Mouse (Mus musculus) thymus, adult 2 months (tissue): ENCODE measurements around the gene Agps. TPM values are rescaled to one million over a fixed set of nuclear protein-coding genes. Genes with fewer than 3 reads are reported as not detected.

Experiments used
- DNase-seq: peaks from one replicate; pipeline ENCODE4 v3.0.0; 2021
- H3K27ac ChIP-seq: fragments of 200-500 bp; 2 replicates; pipeline ENCODE4 v1.5.1; 2012; ENCODE audit warnings: low read length, control low read depth; ENCODE audit not compliant: control insufficient read depth, insufficient read depth
- H3K27me3 ChIP-seq: fragments of 200-500 bp; 2 replicates; pipeline ENCODE4 v1.6.1; 2012; ENCODE audit warnings: mild to moderate bottlenecking, low read length, moderate library complexity, mixed read lengths; ENCODE audit not compliant: control insufficient read depth, insufficient read depth
- H3K36me3 ChIP-seq: fragments of 200-500 bp; 2 replicates; pipeline ENCODE4 v1.6.1; 2012; ENCODE audit warnings: mild to moderate bottlenecking, low read length, moderate library complexity; ENCODE audit not compliant: control insufficient read depth, insufficient read depth
- H3K4me1 ChIP-seq: fragments of 200-500 bp; replicated peaks from 2 replicates; pipeline ENCODE4 v1.6.1; 2012; ENCODE audit warnings: low read length; ENCODE audit not compliant: control insufficient read depth, insufficient read depth
- H3K4me3 ChIP-seq: fragments of 200-500 bp; 2 replicates; pipeline ENCODE4 v1.5.1; 2012; ENCODE audit warnings: mild to moderate bottlenecking, low read length, control low read depth, moderate library complexity; ENCODE audit not compliant: control insufficient read depth, insufficient read depth
- CTCF ChIP-seq: fragments of 200-500 bp; IDR thresholded peaks from 2 replicates; pipeline ENCODE4 v1.5.1; 2012; ENCODE audit warnings: mild to moderate bottlenecking, control low read depth, low read length, moderate library complexity, borderline replicate concordance; ENCODE audit not compliant: control insufficient read depth, poor library complexity, insufficient read depth; ENCODE audit errors: extremely low read depth
- POLR2A ChIP-seq: fragments of 200-500 bp; IDR thresholded peaks from 2 replicates; pipeline ENCODE4 v1.6.1; 2012; ENCODE audit warnings: mild to moderate bottlenecking, low read length, control low read depth, moderate library complexity; ENCODE audit not compliant: control insufficient read depth, poor library complexity, insufficient read depth; ENCODE audit errors: extremely low read depth
- WGBS: fragments of 180-500 bp; shearing (Covaris S2); methylation state at CpG from one replicate; pipeline ENCODE4 v1.1.7; 2018; 5-methylcytosine and 5-hydroxymethylcytosine counted together
- polyA plus RNA-seq: library from polyadenylated mRNA; depleted of rRNA; stranded (reverse); fragments of >200 nt; gene quantifications from 2 replicates; pipeline ENCODE4 v1.2.3, GENCODE M21; 2012

Agps gene
- polyA plus RNA-seq, 1 experiment: 10.2 TPM

DNA sequence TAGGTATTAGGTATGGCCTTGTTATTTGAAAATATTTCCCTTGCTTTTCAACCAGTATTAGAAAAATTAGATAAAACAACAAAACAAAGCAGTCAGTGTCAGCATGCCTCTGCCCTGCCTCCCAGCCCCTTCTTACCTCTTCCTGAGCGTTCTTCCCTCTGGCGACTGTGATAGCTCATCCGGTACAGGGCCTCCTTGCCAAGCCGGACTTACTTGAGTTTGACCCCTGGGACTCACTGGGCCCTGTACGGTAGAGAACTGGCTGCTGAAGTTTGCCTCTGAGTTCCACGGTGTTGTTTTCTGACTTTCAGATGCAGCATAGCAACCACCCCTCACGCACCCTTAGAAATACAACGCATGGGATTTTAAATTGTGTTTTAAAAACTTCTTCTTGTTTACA, 16.5 kb upstream of the Agps start:
- Histone ChIP-seq H3K27me3 (no peaks in the 10 kb centered on the region), H3K4me1 (no peaks in the 10 kb centered on the region), H3K4me3 (no peak overlapping the region), H3K27ac (no peak overlapping the region), H3K36me3 (no peaks in the 10 kb centered on the region)
- 94% methylated on average over 8 of the region's 8 CpGs for WGBS
- no peak for DNase-seq
- TF ChIP-seq POLR2A (no peak), CTCF (no peak)

GRCm38 (mm10) chr2:75816673-75817072, 15.3 kb upstream of the Agps start:
- Histone ChIP-seq H3K4me1 (no peaks in the 10 kb centered on the region), H3K36me3 (no peaks in the 10 kb centered on the region), H3K4me3 (no peak overlapping the region), H3K27me3 (no peaks in the 10 kb centered on the region), H3K27ac (no peak overlapping the region)
- DNase-seq: no peak
- 95% methylated on average over 6 of the region's 6 CpGs for WGBS
- TF ChIP-seq POLR2A (no peak), CTCF (no peak)

DNA sequence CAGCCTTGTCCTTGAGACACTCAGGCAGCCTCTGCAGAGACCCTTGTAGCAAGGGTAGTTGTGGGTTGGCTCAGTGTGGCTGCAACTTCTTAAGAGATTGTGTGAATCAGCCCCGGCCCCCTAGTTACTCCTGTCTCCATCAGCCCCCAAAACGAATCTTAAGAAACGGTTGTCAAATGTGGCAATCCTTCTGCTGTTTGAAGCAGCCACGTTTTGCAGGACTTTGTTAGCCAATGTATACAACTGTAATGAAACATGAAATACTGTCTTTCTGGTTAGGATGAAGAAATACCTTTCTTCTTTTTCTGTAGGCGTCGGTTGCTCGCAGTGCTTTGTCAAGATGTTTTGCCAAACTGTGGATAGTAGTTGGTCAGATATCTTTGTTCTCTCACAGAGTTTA, 13.3 kb upstream of the Agps start:
- Histone ChIP-seq H3K27me3 (no peaks in the 10 kb centered on the region), H3K27ac (no peak overlapping the region), H3K4me3 (no peak overlapping the region), H3K36me3 (no peaks in the 10 kb centered on the region), H3K4me1 (peaks cover 3% of the 10 kb centered on the region)
- TF ChIP-seq POLR2A: no peak
- TF ChIP-seq CTCF: no peak
- DNase-seq: no peak
- WGBS: 90% methylated on average over 7 of the region's 7 CpGs

DNA sequence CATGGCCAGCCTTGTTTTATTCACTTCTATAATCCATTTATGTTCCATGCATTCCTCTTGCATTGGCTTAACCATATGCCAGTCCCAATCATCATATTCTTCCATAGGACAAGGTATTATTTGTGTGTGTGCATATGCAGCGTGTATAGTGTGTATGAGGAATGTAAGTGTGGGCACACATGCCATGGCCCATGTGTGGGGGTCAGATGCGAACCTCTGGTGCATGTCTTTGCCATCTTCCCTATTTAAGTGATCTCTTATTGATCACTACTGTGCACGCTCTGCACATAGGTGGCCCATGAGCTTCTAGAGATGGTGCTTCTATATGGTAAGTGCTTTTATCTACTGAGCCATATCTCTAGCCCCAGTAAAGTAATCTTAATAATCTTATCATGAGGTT, 12.2 kb upstream of the Agps start:
- Histone ChIP-seq H3K4me1 (peaks cover 7% of the 10 kb centered on the region), H3K27ac (no peak overlapping the region), H3K4me3 (no peak overlapping the region), H3K27me3 (no peaks in the 10 kb centered on the region), H3K36me3 (no peaks in the 10 kb centered on the region)
- WGBS: 97% methylated on average over 3 of the region's 3 CpGs
- no peak for TF ChIP-seq CTCF
- no peak for TF ChIP-seq POLR2A
- DNase-seq: no peak

DNA sequence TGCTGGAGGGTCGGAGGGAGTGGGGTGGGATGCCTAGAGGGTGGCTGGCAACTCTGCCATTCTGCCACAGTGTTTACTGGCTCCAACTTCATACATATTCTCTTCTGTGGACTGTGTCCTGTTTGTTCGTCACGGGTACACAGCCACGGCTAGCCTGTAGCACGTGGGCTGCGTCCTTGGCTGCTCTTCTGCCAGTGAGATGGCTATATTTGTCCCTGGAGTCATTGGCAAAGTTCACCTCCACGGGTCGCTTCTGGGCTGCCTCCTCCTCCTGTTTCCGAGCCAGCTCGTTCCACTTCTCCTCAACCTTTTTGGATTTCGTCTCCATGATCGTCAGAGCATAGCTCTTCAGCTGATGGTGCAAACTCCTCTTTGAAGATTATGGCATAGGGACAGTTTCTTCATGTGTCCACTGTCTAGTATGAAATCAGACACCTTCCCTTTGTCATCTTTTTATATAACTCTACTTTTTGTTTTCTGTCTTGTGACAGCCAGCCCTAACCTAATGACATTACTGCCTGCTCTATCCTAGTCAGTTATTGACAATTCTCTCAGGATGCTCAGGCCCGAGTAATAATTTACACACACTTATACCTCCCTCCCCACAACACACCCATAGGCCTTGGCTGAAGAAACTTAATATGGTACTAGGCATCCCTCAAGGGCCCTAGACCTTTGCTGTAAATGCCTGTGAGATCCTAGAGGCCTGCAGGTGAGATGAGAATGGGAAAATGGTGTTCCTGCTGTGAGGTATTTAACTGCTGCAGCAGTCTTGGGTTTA, 9.8 kb upstream of the Agps start:
- Histone ChIP-seq H3K4me1 (peaks cover 11% of the 10 kb centered on the region), H3K27ac (no peak overlapping the region), H3K27me3 (no peaks in the 10 kb centered on the region), H3K4me3 (no peak overlapping the region), H3K36me3 (no peaks in the 10 kb centered on the region)
- 96% methylated on average over 13 of the region's 13 CpGs for WGBS
- no peak for TF ChIP-seq CTCF
- no peak for TF ChIP-seq POLR2A
- no peak for DNase-seq

GRCm38 (mm10) chr2:75823736-75824135, 8.2 kb upstream of the Agps start:
- TF ChIP-seq POLR2A (no peak), CTCF (no peak)
- WGBS: 5% methylated on average over 7 of the region's 7 CpGs
- Histone ChIP-seq H3K27me3 (no peaks in the 10 kb centered on the region), H3K27ac (peak overlapping the region; percentile 82), H3K4me1 (peaks cover 15% of the 10 kb centered on the region), H3K4me3 (no peak overlapping the region), H3K36me3 (no peaks in the 10 kb centered on the region)
- peak; percentile 63 for DNase-seq

DNA sequence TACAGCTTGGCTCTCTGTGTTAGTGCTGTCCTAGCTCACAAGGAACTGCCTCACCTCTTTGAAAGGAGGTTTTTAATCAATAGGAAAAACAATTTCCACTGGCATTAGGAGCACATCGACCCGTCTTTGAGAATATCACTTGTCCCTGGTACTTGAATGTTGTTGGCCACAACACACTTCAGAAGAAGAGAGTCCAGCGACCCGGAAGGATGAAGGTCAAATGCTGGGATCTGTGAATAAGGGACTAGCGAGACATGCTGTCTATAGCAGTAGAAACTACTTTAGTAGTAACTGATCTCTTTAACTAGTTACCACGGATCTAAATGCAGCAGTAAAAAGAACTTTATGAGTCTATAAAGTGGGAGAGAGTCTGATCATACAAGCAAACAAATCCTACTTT, 7.8 kb upstream of the Agps start:
- Histone ChIP-seq H3K27ac (no peak overlapping the region; the same call in 1 of the 2 replicates), H3K4me3 (no peak overlapping the region), H3K27me3 (no peaks in the 10 kb centered on the region), H3K4me1 (peaks cover 17% of the 10 kb centered on the region), H3K36me3 (no peaks in the 10 kb centered on the region)
- DNase-seq: no peak
- TF ChIP-seq POLR2A (no peak), CTCF (no peak)
- 34% methylated on average over 6 of the region's 6 CpGs for WGBS

DNA sequence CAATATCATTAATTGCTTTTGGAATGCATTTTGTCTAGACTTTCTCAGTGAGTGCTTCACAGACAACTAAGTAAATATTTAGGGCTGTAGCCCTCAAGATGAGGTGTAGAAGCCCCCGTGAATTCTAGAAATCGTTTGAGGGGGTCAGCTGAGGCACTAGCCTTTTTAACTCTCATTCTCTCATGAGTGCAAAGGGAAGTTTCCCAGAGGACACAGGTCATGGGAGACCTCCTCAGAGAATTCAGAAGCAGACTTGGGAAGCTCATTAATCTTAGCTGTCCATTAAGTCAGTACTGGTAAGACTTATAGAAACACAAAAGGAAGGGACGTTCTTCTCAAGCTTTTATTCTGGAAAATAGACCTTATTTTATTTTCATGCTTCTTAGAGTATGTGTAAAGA, 7.1 kb upstream of the Agps start:
- no peak for TF ChIP-seq POLR2A
- TF ChIP-seq CTCF: no peak
- Histone ChIP-seq H3K27me3 (no peaks in the 10 kb centered on the region), H3K4me1 (peaks cover 22% of the 10 kb centered on the region), H3K4me3 (no peak overlapping the region), H3K27ac (no peak overlapping the region), H3K36me3 (no peaks in the 10 kb centered on the region)
- no peak for DNase-seq
- 67% methylated on average over 3 of the region's 3 CpGs for WGBS
